Mouse (Mus musculus) thymus, postnatal 36 days (tissue): Measurements from ENCODE around the gene Cpm.

Source experiments
- DNase-seq, 2 experiments: peaks; one replicate each; pipeline ENCODE4 v3.0.0; 2022; ENCODE audit warnings: mixed read lengths in 2 of 2

Gene Cpm

GRCm38 (mm10) chr10:117635823-117636589, 6.7 kb downstream of the Cpm start:
- DNase-seq = no peak

DNA sequence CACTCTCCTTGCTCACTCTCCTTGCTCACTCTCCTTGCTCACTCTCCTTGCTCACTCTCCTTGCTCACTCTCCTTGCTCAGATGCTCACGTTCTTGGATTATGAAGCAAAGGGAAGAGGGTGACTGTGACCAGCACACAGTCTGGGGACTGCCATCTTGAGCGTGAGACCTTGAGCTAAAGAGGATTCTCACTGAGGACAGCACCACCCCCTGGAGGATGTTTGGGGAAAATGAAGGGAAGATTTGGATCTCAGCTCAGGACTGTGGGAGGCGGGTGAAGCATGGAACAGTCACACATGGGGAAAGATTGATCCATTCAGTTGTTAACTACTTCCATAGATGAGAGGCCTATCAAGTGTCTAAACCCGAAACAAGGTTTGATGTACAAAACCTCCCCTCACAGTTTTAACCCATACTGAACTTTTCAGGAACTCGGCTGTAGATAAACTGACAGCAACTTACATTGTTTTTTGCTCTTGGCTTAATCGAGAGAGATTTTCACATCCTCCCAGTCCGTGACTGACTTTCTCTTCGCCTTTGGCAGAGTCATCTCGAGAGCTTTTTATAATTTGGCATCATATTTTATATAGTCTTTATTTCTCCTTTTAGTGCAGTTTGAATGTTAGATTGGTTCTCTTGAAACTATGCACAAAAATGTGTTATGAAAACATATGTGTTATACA, 7.9 kb downstream of the Cpm start:
- DNase-seq = no peak

DNA sequence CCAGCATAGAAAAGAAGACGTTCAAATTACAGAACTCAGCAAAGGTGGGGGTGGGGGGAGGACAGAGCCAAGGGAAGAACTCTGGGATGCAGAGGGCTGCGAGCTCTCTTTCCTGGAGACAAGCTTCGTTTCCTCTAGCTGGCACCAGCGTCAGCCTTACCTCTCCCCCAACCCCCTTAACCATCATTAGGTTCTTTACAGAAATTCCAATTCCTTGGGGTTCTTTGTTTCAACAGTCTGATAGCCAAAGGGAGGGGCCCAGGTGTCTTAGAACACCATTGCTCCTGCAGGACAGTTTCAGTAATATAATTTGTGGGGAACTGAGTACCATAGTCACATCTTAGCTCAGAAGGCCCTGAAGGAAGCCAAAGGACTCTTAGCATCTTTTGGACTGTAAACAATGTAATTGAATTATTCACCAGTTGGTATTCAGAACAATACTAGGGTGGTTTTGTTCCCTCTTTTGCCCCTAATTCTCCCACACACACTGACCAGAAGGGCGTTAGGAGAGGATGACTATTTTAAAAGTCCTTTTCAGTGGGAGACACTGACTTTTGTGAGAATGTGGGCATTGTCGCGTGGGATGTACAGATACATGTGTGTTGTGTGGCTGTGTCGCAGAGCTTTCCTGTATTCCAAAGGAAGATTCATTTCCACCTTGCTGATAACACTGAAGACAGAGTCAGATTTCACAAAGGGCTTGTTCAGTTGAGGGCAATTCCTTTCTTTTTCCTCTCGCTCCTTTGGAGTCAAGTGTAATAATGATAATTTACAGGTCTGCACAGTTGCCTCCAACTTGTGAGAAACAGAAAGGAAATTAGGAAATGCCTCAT, 8.7 kb downstream of the Cpm start:
- DNase-seq = no peak

- no peak for DNase-seq
Observed at GRCm38 (mm10) chr10:117638578-117639220, 9.4 kb downstream of the Cpm start.

DNA sequence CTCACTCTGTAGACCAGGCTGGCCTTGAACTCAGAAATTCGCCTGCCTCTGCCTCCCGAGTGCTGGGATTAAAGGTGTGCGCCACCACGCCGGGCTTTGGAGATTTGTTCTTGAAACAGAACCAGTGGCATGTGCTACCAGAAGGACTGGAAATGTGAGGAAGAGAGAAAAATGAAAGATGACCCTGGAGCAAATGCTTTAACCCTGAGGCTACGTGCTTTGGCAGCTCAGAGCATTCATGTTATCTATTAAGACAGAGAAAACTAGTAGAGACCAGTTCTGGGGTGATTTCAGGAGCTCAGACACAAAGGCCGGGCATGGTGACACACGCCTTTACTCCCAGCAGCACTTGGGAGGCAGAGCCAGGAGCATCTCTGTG, 9.9 kb downstream of the Cpm start:
- DNase-seq = no peak

DNA sequence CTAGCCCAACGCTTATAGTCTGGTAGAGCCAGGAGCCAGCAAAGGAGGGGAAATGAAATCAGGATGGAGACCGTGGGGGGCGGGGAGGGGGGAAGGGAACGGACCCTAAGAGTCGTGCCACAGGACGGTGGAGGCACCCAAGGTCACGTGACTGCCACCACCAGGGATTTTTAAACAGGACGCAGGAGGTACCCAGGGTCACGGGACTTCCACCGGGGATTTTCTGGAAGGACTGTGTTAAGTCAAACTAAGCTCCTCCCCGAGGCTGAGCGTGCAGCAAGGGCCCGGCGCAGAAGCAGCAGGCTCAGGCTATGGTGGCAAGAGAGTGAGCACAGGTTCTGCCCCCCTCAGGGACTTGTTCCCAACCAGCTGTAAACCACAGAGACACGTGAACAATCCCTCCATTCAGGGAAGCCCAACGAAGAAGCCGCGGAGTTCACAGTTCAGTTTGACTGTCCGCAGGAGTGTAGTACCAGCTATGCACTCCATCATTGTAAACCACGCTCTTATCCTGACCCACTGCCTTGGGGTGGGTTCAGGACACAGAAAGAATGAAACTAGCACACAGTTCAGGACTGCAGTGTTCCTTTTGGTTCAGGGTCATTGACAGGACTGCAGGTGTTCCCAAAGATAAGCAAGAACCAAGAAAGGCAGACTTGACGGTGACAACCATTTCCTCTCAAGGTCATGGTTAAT, 10.7 kb downstream of the Cpm start:
- DNase-seq = peak; percentile 52 to 60

DNA sequence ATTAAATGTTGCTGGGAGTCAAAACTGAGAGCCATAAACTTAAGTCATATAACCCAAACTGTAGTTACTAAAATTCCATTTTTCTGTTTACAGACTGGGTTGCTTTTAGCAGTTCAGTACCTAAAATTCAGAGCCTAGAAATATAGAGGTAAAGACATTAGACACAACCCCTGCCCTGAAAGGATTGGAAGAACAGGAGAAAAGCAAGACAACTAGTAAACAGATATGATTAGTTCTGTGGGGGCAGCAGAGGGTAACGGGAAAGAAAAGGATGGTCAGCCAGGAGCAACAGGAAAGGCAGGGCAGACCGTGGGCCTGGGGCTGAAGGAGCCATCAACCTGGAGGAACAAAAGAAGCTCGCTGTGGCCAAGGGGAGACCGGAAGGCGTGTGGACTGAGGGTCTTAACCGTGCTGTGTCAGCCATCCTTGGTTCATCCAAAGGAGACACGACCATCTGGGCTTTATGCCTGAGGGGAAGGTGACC, 11.3 kb downstream of the Cpm start:
- no peak for DNase-seq

DNA sequence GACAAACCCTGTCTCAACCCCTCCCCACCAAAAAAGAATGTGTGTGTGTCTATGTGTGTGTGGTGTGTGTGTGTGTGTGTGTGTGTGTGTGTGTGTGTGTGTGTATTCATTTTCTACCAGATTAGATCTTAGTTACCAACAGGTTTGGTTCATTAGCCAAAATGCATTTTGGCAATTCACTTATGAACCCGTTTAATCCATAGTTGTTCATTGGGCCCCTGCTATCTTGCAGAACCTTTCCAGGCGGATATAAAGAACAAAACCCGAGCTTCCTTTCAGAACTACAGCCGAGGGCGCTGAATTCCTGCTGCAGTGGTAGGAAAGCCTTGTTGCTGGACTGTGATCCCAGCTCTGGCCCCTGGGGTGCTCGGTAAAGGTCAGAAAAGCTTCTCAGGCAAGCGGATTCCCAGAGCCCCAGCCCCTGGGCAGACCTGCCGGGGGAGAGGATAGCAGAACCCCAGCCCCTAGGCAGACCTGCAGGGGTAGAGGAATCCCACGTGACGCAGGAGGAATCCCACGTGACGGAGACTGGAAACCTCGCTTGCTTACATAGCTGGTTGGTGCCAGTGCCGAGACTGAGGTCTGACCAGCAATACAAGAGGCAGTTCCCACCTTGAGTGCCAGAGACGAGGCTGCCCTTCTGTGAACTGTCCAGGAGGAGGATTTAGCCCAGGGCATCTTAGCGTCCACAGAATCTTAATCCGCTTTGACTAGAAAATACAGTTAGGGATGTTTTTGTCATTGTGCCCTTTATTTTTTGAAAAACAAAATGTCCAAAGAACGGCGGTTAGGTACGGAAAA, 12.3 kb downstream of the Cpm start:
- no peak for DNase-seq

DNA sequence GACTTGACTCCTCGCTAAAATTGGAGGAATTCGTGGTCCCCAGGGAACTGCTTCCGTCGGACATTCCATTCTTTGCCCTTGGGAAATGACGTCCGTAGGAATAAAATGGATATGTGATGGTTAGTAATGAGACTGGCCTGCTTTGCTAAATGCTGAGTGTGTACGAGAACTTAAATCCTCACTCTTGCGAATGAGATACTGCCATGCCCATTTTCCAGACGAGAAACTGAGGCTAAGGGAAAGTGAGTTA, 12.8 kb downstream of the Cpm start:
- DNase-seq = no peak

GRCm38 (mm10) chr10:117642491-117643262, 13.4 kb downstream of the Cpm start:
- DNase-seq = no peak

DNA sequence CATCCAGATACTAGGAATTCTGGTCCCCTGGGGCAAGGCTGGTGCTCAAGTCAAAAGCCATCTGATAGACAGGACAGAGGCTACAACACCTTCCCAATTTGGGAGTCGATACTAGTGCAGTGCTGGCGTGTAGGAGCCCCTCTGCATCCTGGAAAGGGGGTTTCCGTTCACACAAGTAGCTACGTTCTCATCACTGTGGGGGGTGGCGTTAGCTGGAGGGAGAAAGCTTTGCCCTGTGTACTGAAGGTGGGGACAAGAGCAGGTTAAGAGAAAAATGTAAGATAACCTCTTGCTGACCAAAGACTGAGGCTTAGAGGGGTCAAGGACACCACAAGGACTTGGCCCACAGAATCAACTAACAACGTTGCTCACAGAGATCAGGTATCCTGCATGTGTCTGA, 14.0 kb downstream of the Cpm start:
- DNase-seq = no peak

DNA sequence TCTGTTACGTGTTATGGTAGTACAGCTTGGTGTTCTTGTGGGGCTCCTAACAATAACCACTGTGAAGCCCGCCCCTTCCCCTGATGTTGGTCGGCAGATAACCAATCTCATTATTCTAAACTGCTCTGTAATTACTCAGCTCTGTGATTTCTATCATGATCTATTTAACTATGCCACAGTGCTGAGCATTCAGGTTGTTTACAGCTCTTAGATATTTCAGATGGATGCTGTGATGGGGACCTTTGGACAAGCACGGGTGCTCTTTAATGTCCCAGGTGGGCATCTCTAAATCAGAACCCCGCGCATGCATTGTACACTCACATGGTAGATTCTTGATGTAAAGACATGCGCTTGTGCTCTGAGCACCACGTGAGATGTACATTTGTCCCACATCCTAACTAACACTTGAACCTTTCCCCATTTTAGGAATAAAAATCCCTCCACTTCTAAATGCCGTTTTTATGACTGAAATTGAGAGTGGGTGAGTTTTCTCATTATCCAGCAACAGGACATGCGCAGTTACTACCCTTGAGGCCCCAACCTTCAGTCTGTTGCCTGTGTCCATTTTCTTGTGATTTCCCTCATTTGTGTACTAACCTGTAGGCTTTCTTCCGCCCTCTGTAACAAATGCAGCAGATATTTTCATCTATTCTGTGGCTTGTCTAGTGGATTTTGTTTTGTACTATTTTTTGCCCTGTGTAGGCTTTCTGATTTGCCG, 14.6 kb downstream of the Cpm start:
- no peak for DNase-seq

GRCm38 (mm10) chr10:117644429-117644748, 15.1 kb downstream of the Cpm start:
- no peak for DNase-seq

- DNase-seq = no peak
Observed at GRCm38 (mm10) chr10:117644828-117645227, 15.5 kb downstream of the Cpm start.

GRCm38 (mm10) chr10:117645487-117645964, 16.2 kb downstream of the Cpm start:
- no peak for DNase-seq

DNA sequence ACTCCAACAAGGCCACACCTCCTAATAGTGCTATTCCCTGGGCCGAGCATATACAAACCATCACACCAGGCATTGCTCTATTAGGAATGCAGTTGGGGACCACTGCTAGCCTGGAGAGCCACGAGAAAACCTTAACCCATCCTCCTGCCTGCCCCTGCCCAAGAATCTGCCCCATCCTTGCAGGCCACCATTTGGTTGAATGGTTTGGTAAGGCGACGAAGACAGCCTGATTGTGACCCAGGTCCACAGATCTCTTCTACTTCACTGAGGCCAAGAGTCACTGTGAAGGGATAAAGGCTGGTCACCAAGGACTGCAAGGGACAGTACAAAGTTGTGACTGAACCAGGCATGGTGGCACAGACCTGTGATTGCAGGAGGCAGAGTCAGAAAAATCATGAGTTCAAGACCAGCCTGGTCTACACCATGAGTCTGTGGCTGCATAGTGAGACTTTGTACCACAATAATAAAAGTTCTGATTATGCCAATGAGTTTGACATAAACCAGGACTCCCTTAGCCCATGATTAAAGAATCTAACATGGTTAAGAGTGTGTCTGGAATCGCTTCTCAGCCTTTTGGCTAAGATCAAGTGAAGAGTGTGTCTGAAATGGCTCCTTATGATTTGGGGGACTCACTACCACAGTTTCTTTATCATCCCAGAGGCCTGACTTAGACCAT, 17.3 kb downstream of the Cpm start:
- DNase-seq = no peak

DNA sequence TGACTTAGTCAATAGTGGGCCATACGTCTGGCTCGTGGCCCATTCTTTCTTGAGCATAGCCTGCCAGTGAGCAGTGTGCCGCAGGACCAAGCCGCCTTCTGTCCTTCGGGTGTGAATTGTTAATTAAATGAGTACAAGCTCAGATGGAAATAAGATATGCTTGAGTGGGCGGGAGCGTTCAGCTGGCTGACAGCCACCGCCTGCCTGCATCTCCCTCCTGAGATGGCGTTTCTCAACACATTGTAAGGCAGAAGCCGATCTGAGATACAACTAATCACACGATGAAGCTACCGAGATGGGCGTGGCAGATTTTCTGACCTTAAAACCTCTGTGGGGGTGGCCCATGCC, 17.8 kb downstream of the Cpm start:
- no peak for DNase-seq

GRCm38 (mm10) chr10:117647964-117648472, 18.7 kb downstream of the Cpm start:
- DNase-seq = no peak

GRCm38 (mm10) chr10:117648643-117649042, 19.3 kb downstream of the Cpm start:
- DNase-seq = no peak
